Mouse (Mus musculus) A20 (cell line): ENCODE results near the gene Ncan.
A peak's percentile ranks its signal among the peaks of the same experiment; 100 is the strongest.

ENCODE experiments used
- DNase-seq: peaks from one replicate; pipeline ENCODE4 v3.0.0-alpha.2; 2011; ENCODE audit warnings: low read depth, low spot score

Ncan gene

GRCm38 (mm10) chr8:70120667-70121066 lies at the start of gene Ncan:
Ncan (minus strand) TSS chr8:70120873.
- no peak for DNase-seq

- peak; percentile 42 for DNase-seq
Measured at GRCm38 (mm10) chr8:70170116-70170515, 49.4 kb upstream of the Ncan start.

- DNase-seq: peak; percentile 79
Measured at GRCm38 (mm10) chr8:70166504-70167110, 45.9 kb upstream of the Ncan start.

- DNase-seq: peak; percentile 73
Measured at GRCm38 (mm10) chr8:70163316-70163715, 42.6 kb upstream of the Ncan start.

- peak; percentile 98 for DNase-seq
Measured at GRCm38 (mm10) chr8:70160015-70160414, 39.3 kb upstream of the Ncan start.

GRCm38 (mm10) chr8:70159211-70159610 lies 38.5 kb upstream of the Ncan start:
- DNase-seq: peak; percentile 77

- DNase-seq: peak; percentile 99
Measured at GRCm38 (mm10) chr8:70158069-70158853, 37.6 kb upstream of the Ncan start.

- peak; percentile 72 for DNase-seq
Measured at GRCm38 (mm10) chr8:70157240-70157800, 36.6 kb upstream of the Ncan start.

GRCm38 (mm10) chr8:70152537-70153257 lies 32.0 kb upstream of the Ncan start:
- peak; percentile 97 for DNase-seq

GRCm38 (mm10) chr8:70150158-70150557 lies 29.5 kb upstream of the Ncan start:
- DNase-seq: peak; percentile 96

GRCm38 (mm10) chr8:70147678-70148607 lies 27.3 kb upstream of the Ncan start:
- DNase-seq: peak; percentile 83

- no peak for DNase-seq
Measured at GRCm38 (mm10) chr8:70139981-70140380, 19.3 kb upstream of the Ncan start.

GRCm38 (mm10) chr8:70139026-70139857 lies 18.6 kb upstream of the Ncan start, which contains the start of the genes Rfxank, Borcs8 and Mef2b:
Rfxank (minus strand) TSS chr8:70139154.
Borcs8 (plus strand) TSS chr8:70139499.
Mef2b (plus strand) TSS chr8:70139711.
- peak; percentile 100 for DNase-seq

- DNase-seq: no peak
Measured at GRCm38 (mm10) chr8:70137890-70138289, 17.2 kb upstream of the Ncan start.

- DNase-seq: no peak
Measured at GRCm38 (mm10) chr8:70136591-70136990, 15.9 kb upstream of the Ncan start.

- DNase-seq: no peak
Measured at GRCm38 (mm10) chr8:70134931-70135330, 14.3 kb upstream of the Ncan start.

- DNase-seq: no peak
Measured at GRCm38 (mm10) chr8:70134086-70134485, 13.4 kb upstream of the Ncan start.

- peak; percentile 95 for DNase-seq
Measured at GRCm38 (mm10) chr8:70131166-70131883, 10.7 kb upstream of the Ncan start, which contains the start of gene Nr2c2ap. Nr2c2ap (plus strand) TSS chr8:70131333.

GRCm38 (mm10) chr8:70130066-70130465 lies 9.4 kb upstream of the Ncan start:
- no peak for DNase-seq
